Mouse (Mus musculus): Measurements from ENCODE around the gene Arhgap45.

GRCm38 (mm10) chr10:80022164-80022563 is 5.7 kb downstream of the Arhgap45 start:
- TF ChIP-seq EP300 (IDR thresholded peaks at IDR 0.05) (no peak), CTCF (IDR thresholded peaks at IDR 0.05) (no peak)

Measured in lung, postnatal 0 days (tissue).